Mouse (Mus musculus) limb, embryonic 15.5 days (tissue): ENCODE measurements at regions not wholly inside any gene's neighbourhood (a gene's known extent, or its start where the extent isn't known, plus 50 kb on each side); places are given as distances from the start of the nearest gene placed in this dataset.

ENCODE experiments used
- ATAC-seq: fragments of 200-750 bp; cut with Nextera tagmentation; 2 replicates; pipeline ENCODE4 v1.8.0; 2017; ENCODE audit warnings: low read depth, moderate TSS enrichment; ENCODE audit not compliant: insufficient number of reproducible peaks, low FRiP score, low TSS enrichment
- H3K27ac ChIP-seq: fragments of 300-500 bp; sonication (generic); 2 replicates; pipeline ENCODE4 v1.5.1; 2015; ENCODE audit warnings: moderate library complexity, mild to moderate bottlenecking, inconsistent platforms
- H3K27me3 ChIP-seq: fragments of 300-500 bp; sonication (generic); 2 replicates; pipeline ENCODE4 v1.6.1; 2015; ENCODE audit warnings: inconsistent platforms
- H3K36me3 ChIP-seq: fragments of 300-500 bp; sonication (generic); 2 replicates; pipeline ENCODE4 v1.6.1; 2015; ENCODE audit warnings: inconsistent platforms
- H3K4me1 ChIP-seq: fragments of 300-500 bp; sonication (generic); 2 replicates; pipeline ENCODE4 v1.6.1; 2015; ENCODE audit warnings: inconsistent platforms
- H3K4me2 ChIP-seq: fragments of 300-500 bp; sonication (generic); 2 replicates; pipeline ENCODE4 v1.6.1; 2015; ENCODE audit warnings: mild to moderate bottlenecking, inconsistent platforms
- H3K4me3 ChIP-seq: fragments of 300-500 bp; sonication (generic); 2 replicates; pipeline ENCODE4 v1.5.1; 2015; ENCODE audit warnings: mild to moderate bottlenecking, inconsistent platforms
- H3K9ac ChIP-seq: fragments of 300-500 bp; sonication (generic); 2 replicates; pipeline ENCODE4 v1.6.1; 2015; ENCODE audit warnings: inconsistent platforms
- H3K9me3 ChIP-seq: fragments of 300-500 bp; sonication (generic); 2 replicates; pipeline ENCODE4 v1.6.1; 2016; ENCODE audit warnings: inconsistent platforms
- WGBS: fragments of 180-500 bp; shearing (Covaris S2); methylation state at CpG from one replicate; pipeline ENCODE4 v1.1.7; 2015; 5-methylcytosine and 5-hydroxymethylcytosine counted together

DNA sequence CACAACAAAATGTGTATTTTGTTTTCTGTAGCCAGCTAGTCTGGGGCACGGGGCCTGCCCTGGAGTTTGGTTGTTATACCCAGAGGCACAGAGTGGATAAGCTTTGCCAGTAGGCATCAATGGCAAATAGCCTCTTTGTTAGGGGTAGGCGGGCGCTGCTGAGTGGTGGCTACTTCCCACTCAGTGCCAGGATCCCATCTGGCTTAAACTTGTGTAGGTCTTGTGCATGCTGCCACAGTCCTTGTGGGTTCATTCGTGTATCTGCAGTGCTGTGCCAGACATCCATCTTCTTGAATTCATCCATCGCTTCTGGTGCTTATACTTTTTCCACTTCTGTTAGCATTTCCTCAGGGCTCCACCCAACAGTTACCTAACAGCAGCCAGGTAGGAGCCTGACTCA, 545.4 kb upstream of the Atp11b start:
- Histone ChIP-seq H3K9ac (no peak overlapping the region), H3K4me1 (no peaks in the 10 kb centered on the region), H3K27me3 (no peaks in the 10 kb centered on the region), H3K36me3 (no peaks in the 10 kb centered on the region), H3K9me3 (no peaks in the 10 kb centered on the region), H3K4me3 (no peak overlapping the region), H3K27ac (no peak overlapping the region), H3K4me2 (no peak overlapping the region)
- no peak for ATAC-seq
- WGBS, result 85% methylated on average over 5 of the region's 5 CpGs

DNA sequence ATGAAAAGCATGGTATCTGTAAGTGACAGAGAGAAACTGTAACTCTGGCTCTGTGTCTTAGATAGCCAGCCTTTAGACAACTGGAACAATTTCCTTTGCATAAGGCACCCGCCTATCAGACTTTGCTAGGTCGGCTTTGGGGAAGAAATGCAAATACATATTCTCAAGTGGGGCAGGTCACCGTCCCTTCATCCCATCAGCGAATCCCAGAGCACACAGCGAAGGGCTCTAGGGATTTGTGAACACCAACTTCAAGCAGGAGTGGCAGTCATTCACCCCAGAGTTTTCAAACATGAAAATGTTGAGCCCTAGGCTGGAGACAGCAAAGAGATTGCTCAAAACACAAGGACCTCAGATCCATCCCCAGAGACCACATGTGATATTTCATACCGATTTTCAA, 534.5 kb upstream of the Atp11b start:
- H3K27me3 ChIP-seq, result no peaks in the 10 kb centered on the region
- no peaks in the 10 kb centered on the region for H3K36me3 ChIP-seq
- ATAC-seq, result no peak
- no peak overlapping the region for H3K4me2 ChIP-seq
- H3K4me3 ChIP-seq, result no peak overlapping the region
- H3K9me3 ChIP-seq, result no peaks in the 10 kb centered on the region
- H3K9ac ChIP-seq, result no peak overlapping the region
- H3K4me1 ChIP-seq, result no peaks in the 10 kb centered on the region
- WGBS, result 87% methylated on average over 6 of the region's 6 CpGs
- no peak overlapping the region for H3K27ac ChIP-seq

DNA sequence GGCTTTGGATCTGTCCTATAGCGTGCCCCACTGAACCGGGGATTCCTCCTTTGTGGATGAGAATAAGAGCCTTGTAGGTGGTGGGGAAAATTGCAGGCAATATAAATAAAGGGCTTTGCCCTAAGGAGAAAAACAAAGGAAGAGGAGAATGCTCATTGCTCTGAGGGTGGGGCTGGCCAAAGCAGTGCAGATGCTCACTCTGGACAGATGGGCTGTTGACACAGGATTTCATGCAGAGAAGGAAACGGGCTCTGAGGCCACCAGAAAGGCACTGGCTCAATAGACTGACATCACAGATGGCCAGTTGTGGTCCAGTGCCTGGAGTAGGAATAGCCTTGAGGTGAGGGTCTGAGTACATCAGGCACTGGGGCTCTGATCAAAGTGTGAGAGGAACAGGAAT, 532.7 kb upstream of the Atp11b start:
- Histone ChIP-seq H3K4me3 (no peak overlapping the region), H3K4me2 (no peak overlapping the region), H3K4me1 (no peaks in the 10 kb centered on the region), H3K36me3 (no peaks in the 10 kb centered on the region), H3K9me3 (no peaks in the 10 kb centered on the region), H3K27ac (no peak overlapping the region), H3K9ac (no peak overlapping the region), H3K27me3 (no peaks in the 10 kb centered on the region)
- no peak for ATAC-seq
- 48% methylated on average over 3 of the region's 3 CpGs for WGBS

DNA sequence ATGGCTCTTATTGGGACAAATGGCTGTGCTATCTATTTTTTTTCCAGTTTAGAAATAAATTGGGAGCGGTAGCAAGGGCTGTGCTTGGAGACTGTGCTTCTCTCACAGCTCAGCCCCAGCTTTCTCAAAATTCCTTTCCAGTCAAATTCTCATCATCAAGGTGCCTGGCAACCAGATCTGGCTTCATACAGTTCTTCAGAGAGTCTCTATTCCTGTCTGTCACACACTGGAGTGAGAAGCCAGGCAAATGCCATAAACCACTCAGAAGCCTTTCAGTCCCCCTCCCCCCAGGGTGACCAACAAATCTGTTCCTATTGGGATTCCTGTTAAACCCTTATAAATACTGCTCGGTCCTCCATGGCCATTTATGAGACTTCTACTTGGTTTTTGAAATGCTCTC, 531.7 kb upstream of the Atp11b start:
- H3K27ac ChIP-seq, result no peak overlapping the region
- H3K4me2 ChIP-seq, result no peak overlapping the region
- no peak for ATAC-seq
- 42% methylated on average over 2 of the region's 2 CpGs for WGBS
- no peaks in the 10 kb centered on the region for H3K36me3 ChIP-seq
- no peaks in the 10 kb centered on the region for H3K27me3 ChIP-seq
- no peaks in the 10 kb centered on the region for H3K9me3 ChIP-seq
- no peak overlapping the region for H3K4me3 ChIP-seq
- H3K9ac ChIP-seq, result no peak overlapping the region
- no peaks in the 10 kb centered on the region for H3K4me1 ChIP-seq

DNA sequence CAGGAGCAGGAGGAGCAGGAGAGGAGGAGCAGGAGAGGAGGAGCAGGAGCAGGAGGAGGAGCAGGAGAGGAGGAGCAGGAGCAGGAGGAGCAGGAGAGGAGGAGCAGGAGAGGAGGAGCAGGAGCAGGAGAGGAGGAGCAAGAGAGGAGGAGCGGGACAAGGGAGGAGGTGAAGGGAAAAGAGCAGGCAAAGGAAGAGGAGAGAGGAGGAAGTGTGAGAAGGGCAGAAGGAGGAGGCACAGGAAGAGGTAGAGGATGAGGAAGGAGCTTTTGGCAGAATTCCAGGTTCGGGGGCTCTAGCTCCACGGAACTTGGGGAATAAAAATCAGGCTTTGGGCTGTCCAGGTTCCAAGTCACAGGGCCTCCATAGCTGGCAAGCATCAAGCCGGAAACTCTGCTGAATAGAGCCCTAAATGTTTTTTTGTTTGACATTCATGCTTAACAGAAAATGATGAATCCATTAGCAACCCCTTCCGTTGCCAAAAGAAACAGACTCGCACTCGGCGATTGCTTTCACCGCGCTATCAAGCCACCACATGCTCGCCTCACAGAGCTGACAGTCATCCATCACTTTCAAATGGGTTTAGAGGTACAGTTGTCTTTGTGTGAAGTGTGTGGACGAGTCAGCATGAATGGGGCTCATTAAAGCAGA, 528.7 kb upstream of the Atp11b start:
- Histone ChIP-seq H3K9me3 (no peaks in the 10 kb centered on the region), H3K4me3 (peak overlapping the region; percentile 6), H3K4me1 (no peaks in the 10 kb centered on the region), H3K36me3 (no peaks in the 10 kb centered on the region), H3K27me3 (no peaks in the 10 kb centered on the region), H3K4me2 (peak overlapping the region; percentile 38), H3K27ac (no peak overlapping the region; the same call in 1 of the 2 replicates), H3K9ac (no peak overlapping the region)
- no peak for ATAC-seq
- 9% methylated on average over 12 of the region's 12 CpGs for WGBS

DNA sequence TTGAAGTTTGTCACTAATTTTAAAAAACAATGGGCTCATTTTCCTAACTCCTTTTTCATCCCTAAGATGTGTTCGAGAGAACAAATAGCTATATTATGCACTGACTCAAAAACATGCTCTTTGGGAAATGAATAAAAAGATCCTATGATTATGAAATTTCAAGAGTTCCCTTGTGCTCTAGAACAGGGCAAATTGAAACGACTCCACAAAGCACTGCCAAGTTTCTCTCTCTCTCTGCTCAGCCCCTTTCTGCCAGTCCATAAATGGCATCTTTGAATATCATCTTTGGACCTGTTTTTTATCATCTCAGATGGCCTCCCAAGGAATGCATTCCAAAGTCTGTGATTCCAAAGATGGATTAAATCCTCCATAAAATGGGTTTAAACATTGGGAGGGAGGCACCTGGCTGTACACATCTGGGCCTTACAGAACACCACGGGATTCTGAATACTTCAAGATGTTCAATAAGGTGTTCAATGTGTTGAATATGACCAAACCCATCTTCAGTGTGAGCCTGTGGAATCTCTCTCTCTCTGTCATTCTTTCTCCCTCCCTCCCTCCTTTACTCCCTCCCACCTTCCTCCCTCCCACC, 528.0 kb upstream of the Atp11b start:
- 29% methylated on average over 3 of the region's 3 CpGs for WGBS
- Histone ChIP-seq H3K36me3 (no peaks in the 10 kb centered on the region), H3K27ac (no peak overlapping the region), H3K4me2 (peak overlapping the region; percentile 38; the same call in 1 of the 2 replicates), H3K9ac (no peak overlapping the region), H3K4me3 (no peak overlapping the region), H3K4me1 (no peaks in the 10 kb centered on the region), H3K9me3 (no peaks in the 10 kb centered on the region), H3K27me3 (no peaks in the 10 kb centered on the region)
- ATAC-seq, result no peak

DNA sequence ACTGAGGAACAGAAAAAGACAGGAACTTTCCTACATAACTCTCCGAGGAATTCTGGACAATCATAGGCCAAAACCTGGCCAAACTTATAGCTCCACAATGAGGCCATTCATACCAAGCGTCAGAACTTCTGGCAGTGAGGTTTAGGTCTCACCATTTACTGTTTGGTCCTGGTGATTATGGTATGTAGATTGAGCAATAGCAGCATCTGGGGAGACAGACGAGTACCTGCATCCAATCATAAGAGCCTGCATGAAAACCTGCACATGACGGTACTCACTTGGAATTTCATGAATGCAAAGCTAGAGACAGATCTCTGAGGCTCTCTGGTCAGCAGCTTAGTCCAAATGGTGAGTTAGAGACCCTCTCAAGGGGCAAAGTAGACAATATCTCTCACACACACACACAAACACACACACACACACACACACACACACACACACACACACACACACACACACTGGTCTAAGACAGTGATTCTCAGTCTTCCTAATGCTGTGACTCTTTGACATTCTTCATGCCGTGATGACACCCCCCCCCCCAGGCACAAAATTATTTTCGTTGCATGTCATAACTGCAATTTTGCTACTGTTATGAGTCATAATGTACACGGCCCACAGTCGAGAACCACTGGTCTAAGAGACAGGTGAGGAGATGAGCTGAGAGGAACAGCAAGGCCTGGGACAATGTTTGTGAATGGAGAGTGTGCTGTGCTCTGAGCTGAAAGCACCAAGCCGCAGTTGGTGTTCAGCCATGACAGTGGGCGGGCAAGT, 522.6 kb upstream of the Atp11b start:
- Histone ChIP-seq H3K27ac (no peak overlapping the region), H3K4me1 (no peaks in the 10 kb centered on the region), H3K4me3 (no peak overlapping the region), H3K4me2 (no peak overlapping the region), H3K9ac (no peak overlapping the region), H3K27me3 (no peaks in the 10 kb centered on the region), H3K36me3 (no peaks in the 10 kb centered on the region), H3K9me3 (no peaks in the 10 kb centered on the region)
- WGBS, result 57% methylated on average over 10 of the region's 10 CpGs
- ATAC-seq, result no peak

DNA sequence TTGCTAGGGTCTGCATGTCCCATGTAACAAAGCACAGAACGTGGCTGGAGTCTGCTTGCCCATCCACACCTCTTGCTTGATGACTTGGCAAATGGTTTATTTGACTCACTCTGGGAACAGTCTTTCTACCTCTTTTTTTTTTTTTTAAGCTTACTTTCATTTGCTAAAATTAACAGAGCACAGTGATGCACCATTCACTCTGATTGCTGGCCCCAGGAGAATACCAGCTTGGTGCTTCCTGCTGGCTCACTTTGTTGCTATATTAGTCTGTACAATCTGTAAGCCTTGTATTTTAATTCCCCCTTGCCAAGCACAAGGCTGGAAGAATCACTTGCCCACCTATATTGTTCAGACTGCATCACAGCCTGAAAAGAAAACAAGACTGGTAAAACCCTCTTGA, 521.4 kb upstream of the Atp11b start:
- Histone ChIP-seq H3K36me3 (no peaks in the 10 kb centered on the region), H3K27ac (no peak overlapping the region), H3K9me3 (no peaks in the 10 kb centered on the region), H3K4me3 (no peak overlapping the region), H3K4me1 (no peaks in the 10 kb centered on the region), H3K4me2 (no peak overlapping the region), H3K9ac (no peak overlapping the region), H3K27me3 (no peaks in the 10 kb centered on the region)
- 47% methylated on average over 1 of the region's 1 CpGs for WGBS
- no peak for ATAC-seq

DNA sequence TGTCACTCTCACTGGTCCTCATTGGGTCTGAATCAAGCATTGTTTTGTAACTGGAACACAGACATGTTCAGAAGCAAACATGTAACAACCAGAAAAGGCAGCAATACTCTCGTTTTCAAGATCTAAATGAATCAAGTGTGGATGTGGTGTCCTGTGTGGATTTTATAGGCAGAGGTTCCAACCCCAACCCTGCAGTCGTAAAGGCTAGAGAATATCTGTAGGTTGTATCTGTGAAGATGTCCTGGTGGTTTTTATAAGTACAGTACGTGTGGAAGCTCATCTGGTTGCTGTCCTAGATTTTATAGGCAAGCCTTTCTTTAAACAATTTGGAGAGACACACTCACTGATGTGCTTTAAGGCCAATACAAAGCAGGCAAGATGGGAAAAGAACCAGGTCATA, 518.8 kb upstream of the Atp11b start:
- Histone ChIP-seq H3K4me1 (no peaks in the 10 kb centered on the region), H3K9me3 (no peaks in the 10 kb centered on the region)
- ATAC-seq, result no peak

DNA sequence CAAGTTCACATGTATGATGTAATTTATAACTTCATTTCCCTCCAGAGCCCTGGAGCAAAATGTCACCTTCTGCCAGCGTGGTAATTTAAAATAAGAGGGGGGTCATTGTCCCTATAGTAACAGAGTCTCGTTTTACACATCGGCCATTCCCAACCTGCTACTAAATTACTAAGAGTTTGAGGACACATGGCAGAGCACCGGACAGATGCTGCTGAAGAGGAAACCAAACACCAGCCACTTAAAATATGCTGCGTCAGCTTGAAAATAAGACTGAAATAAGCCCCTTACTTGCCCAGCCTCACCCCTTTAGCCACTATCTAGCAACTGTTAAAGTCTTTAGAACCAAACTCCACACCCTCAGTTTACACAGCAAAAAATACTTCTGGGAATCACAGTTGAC, 518.1 kb upstream of the Atp11b start:
- H3K4me3 ChIP-seq, result no peak overlapping the region
- ATAC-seq, result no peak
- no peak overlapping the region for H3K4me2 ChIP-seq
- no peaks in the 10 kb centered on the region for H3K4me1 ChIP-seq
- 15% methylated on average over 5 of the region's 5 CpGs for WGBS
- no peaks in the 10 kb centered on the region for H3K9me3 ChIP-seq
- H3K36me3 ChIP-seq, result no peaks in the 10 kb centered on the region
- no peak overlapping the region for H3K9ac ChIP-seq
- no peaks in the 10 kb centered on the region for H3K27me3 ChIP-seq
- H3K27ac ChIP-seq, result no peak overlapping the region

More for the DNA sequence above, 518.8 kb upstream of the Atp11b start:
- no peaks in the 10 kb centered on the region for H3K27me3 ChIP-seq
- no peak overlapping the region for H3K4me3 ChIP-seq
- 53% methylated on average over 3 of the region's 3 CpGs for WGBS
- no peak overlapping the region for H3K9ac ChIP-seq
- no peaks in the 10 kb centered on the region for H3K36me3 ChIP-seq
- H3K4me2 ChIP-seq, result no peak overlapping the region
- no peak overlapping the region for H3K27ac ChIP-seq

DNA sequence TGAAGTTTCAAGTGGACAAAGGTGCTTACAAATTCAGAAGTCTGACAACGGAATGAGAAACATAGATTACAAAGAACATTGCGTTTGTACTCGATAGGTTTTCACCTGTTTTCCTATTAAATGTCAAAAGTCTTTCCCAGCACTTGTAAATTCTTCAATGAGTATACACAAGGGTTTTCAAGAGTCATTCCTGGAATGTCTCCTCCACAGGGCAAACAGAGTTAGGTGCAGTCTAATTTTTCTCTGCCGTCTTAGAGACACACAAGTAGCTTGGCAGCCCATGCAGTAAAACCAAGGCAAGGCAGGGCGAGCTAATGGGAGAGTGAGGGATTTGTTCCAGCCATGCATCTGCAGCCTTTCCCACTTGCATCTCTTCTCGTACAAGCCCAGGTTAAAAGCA, 516.6 kb upstream of the Atp11b start:
- ATAC-seq, result no peak
- H3K4me3 ChIP-seq, result no peak overlapping the region

DNA sequence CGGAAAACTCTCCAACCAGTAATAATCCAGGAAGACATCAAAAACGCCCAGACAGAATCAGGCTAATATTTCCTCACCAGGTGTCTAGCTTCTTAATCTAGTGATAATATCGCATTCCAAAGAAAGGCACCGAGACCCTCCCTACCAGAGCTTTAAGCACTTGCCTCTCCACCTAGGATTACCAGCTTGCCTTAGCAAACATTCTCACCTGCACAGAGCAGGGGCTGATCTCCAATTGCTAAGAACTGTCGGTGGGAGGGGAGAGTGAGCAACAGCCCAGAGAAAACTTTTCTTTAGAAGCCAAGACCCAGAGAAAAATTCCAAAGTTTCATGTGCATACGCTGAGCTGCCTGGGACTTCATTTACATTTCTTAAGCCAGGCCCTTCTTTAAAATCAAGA, 511.6 kb upstream of the Atp11b start:
- no peak for ATAC-seq
- no peaks in the 10 kb centered on the region for H3K9me3 ChIP-seq
- H3K4me2 ChIP-seq, result no peak overlapping the region
- peaks cover 3% of the 10 kb centered on the region; the same call in 1 of the 2 replicates for H3K4me1 ChIP-seq
- H3K9ac ChIP-seq, result no peak overlapping the region
- H3K4me3 ChIP-seq, result no peak overlapping the region
- no peaks in the 10 kb centered on the region for H3K36me3 ChIP-seq
- no peak overlapping the region for H3K27ac ChIP-seq
- WGBS, result 34% methylated on average over 6 of the region's 6 CpGs
- H3K27me3 ChIP-seq, result no peaks in the 10 kb centered on the region

More for the DNA sequence above, 516.6 kb upstream of the Atp11b start:
- Histone ChIP-seq H3K27ac (no peak overlapping the region), H3K27me3 (no peaks in the 10 kb centered on the region), H3K9me3 (no peaks in the 10 kb centered on the region), H3K9ac (no peak overlapping the region), H3K4me2 (no peak overlapping the region), H3K36me3 (no peaks in the 10 kb centered on the region), H3K4me1 (no peaks in the 10 kb centered on the region)
- 59% methylated on average over 6 of the region's 6 CpGs for WGBS
